Mouse (Mus musculus) cerebellum, adult 2 months (tissue): Measurements from ENCODE around the gene Adamts17. TPM values are rescaled to one million over a fixed set of nuclear protein-coding genes. Genes with fewer than 3 reads are reported as not detected.

Experiments
- DNase-seq, 2 experiments: peaks; one replicate each; pipeline ENCODE4 v3.0.0; 2021
- H3K27ac ChIP-seq: fragments of 200-500 bp; 2 replicates; pipeline ENCODE4 v1.5.1; 2012; ENCODE audit warnings: low read length, control low read depth, inconsistent platforms; ENCODE audit not compliant: insufficient read depth
- H3K27me3 ChIP-seq: fragments of 200-500 bp; 2 replicates; pipeline ENCODE4 v1.6.1; 2012; ENCODE audit warnings: inconsistent platforms, mild to moderate bottlenecking, low read length, moderate library complexity; ENCODE audit not compliant: control insufficient read depth, insufficient read depth
- H3K4me1 ChIP-seq: fragments of 200-500 bp; 2 replicates; pipeline ENCODE4 v1.6.1; 2011; ENCODE audit warnings: low read length; ENCODE audit not compliant: control insufficient read depth, insufficient read depth
- H3K4me3 ChIP-seq: fragments of 200-500 bp; replicated peaks from 2 replicates; pipeline ENCODE3; 2011; ENCODE audit warnings: mild to moderate bottlenecking, low read depth, low read length, control low read depth; ENCODE audit not compliant: insufficient read depth
- CTCF ChIP-seq: fragments of 200-500 bp; IDR thresholded peaks from 2 replicates; pipeline ENCODE4 v1.5.1; 2011; ENCODE audit warnings: low read depth, mild to moderate bottlenecking, control low read depth, low read length, moderate library complexity, borderline replicate concordance; ENCODE audit not compliant: insufficient read depth
- POLR2A ChIP-seq: fragments of 200-500 bp; IDR thresholded peaks from 2 replicates; pipeline ENCODE4 v1.6.1; 2011; ENCODE audit warnings: low read length, control low read depth, borderline replicate concordance; ENCODE audit not compliant: insufficient read depth
- WGBS: fragments of 180-500 bp; shearing (Covaris S2); methylation state at CpG from one replicate; pipeline ENCODE4 v1.1.7; 2018; 5-methylcytosine and 5-hydroxymethylcytosine counted together
- polyA plus RNA-seq: library from polyadenylated mRNA; depleted of rRNA; stranded (reverse); fragments of >200 nt; gene quantifications from 2 replicates; pipeline ENCODE4 v1.2.3, GENCODE M21; 2012

The Adamts17 gene
- polyA plus RNA-seq, 1 experiment: 1.5 TPM

DNA sequence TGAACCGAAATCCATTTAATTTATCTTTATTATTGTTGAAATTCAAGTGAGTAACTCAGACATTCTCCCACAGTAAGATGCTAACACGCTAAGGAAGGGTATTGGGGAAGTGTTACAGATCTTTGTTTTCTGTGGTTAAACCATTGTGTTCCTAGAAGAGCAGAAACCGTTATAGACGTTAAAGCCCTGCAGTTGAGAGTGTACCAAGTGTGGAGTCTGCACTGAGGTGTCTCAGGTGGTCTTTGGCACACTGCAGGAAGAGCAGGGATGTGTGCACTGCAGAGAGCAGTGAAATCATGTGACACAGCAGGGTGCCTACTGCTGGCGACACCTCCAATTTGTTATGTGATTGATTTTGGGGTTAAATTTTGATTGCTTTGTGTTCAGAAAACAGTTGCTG, 142.5 kb downstream of the Adamts17 start:
- TF ChIP-seq POLR2A (no peak), CTCF (no peak)
- no peaks in the 10 kb centered on the region for H3K4me1 ChIP-seq
- no peaks in the 10 kb centered on the region for H3K27me3 ChIP-seq
- H3K4me3 ChIP-seq: no peak overlapping the region
- no peak overlapping the region for H3K27ac ChIP-seq
- WGBS: 74% methylated on average over 5 of the region's 5 CpGs
- no peak for DNase-seq

DNA sequence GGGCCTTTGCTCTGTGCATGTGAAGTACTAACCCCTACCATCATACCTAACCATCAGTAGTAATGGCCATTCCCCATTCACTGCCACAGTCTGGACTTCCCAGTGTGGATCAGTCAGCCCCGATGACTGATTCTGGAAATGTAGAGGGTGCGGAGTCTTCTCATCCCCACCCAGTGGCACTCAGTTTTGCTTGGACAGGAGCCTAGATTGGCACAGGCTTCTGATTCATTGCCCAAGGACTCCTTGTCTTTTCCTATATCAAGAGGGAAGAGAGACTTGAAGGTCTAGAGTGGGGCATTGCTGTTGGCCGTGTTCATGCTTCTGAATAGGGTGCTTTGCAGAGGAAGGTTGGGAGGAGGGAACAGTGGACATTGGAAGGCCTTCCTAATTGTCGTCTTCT, 148.1 kb downstream of the Adamts17 start:
- H3K27ac ChIP-seq: no peak overlapping the region
- no peak for TF ChIP-seq POLR2A
- no peak for DNase-seq
- WGBS: 80% methylated on average over 4 of the region's 4 CpGs
- no peaks in the 10 kb centered on the region for H3K27me3 ChIP-seq
- H3K4me1 ChIP-seq: no peaks in the 10 kb centered on the region
- H3K4me3 ChIP-seq: no peak overlapping the region

DNA sequence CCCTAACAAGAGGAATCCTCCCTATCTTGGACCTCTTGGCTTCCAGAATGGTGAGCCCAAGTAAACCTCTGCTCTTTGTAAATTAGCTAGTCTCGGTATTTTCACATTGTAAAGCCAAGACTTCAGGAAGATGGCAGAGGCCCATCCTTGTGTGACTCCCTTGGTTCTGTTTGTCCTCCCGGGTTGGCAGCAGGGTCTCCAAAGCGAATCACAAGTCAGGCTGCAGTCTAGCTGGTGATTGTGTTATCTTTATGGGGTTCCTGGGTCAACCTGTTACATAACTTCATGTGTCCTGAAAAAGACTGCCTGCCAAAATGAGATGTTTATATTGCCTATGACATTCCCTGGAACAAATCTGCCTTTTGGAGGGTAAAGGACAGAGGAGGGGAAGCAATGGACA, 148.9 kb downstream of the Adamts17 start:
- 97% methylated on average over 3 of the region's 3 CpGs for WGBS
- H3K27ac ChIP-seq: no peak overlapping the region

DNA sequence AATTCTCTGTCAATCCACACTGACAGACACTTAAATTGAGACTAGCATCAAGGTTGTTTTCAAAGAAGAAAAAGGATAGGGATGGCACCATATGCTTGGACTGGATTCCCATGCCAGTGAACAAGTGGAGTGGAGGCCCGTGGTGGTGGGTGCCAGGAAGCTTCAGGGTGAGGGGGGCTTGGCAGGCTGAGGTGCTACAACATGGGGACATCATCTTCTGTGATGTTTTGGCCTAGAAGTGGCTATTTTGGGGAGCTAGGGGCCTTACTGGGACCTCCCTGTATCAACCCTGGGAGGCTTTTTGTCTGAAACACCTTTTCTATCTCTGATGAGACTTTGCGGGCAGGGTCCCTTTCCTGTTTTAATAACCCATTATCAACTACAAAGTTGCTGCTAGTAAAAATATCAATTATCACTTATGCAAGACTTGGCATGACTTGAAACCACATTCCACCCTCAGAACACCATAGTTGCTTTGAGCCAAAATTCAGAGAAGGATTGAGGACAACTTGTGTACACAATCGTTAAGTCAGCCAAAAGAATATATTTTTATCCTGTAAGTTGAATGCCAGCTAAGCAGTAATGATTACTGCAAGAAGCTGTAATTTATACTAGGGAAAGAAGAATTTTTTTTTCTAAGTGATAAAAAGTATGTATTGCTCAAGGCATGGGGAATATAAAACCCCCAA, 150.0 kb downstream of the Adamts17 start:
- H3K4me3 ChIP-seq: no peak overlapping the region
- no peaks in the 10 kb centered on the region for H3K4me1 ChIP-seq
- no peaks in the 10 kb centered on the region for H3K27me3 ChIP-seq
- DNase-seq: no peak
- WGBS: 72% methylated on average over 3 of the region's 3 CpGs
- no peak overlapping the region for H3K27ac ChIP-seq
- TF ChIP-seq CTCF: no peak
- no peak for TF ChIP-seq POLR2A

More for the DNA sequence above, 148.9 kb downstream of the Adamts17 start:
- Histone ChIP-seq H3K4me3 (no peak overlapping the region), H3K4me1 (no peaks in the 10 kb centered on the region), H3K27me3 (no peaks in the 10 kb centered on the region)
- no peak for DNase-seq
- TF ChIP-seq CTCF (no peak), POLR2A (no peak)

DNA sequence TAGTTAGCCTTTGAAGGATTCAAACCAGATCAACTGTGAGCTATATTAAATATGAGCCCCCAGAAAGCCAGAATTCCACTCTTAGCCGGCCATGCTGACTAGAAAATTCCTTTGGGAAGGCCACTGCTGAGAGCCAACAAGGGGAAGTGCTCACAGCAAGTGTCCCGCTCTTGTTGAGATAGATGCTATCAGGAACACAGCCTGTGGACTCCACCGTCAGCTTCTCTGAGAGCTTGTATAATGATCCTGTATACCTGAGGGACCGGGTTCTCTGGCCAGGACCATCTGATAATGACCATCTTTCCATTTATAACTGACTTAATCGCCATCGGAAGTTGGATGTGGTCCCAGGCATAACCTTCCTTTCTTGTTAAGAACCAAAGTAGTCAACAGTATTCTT, 159.3 kb downstream of the Adamts17 start:
- H3K27me3 ChIP-seq: no peaks in the 10 kb centered on the region; the same call in 1 of the 2 replicates
- H3K27ac ChIP-seq: no peak overlapping the region
- 91% methylated on average over 6 of the region's 6 CpGs for WGBS
- H3K4me1 ChIP-seq: no peaks in the 10 kb centered on the region
- H3K4me3 ChIP-seq: no peak overlapping the region
- DNase-seq: no peak
- no peak for TF ChIP-seq POLR2A
- no peak for TF ChIP-seq CTCF

DNA sequence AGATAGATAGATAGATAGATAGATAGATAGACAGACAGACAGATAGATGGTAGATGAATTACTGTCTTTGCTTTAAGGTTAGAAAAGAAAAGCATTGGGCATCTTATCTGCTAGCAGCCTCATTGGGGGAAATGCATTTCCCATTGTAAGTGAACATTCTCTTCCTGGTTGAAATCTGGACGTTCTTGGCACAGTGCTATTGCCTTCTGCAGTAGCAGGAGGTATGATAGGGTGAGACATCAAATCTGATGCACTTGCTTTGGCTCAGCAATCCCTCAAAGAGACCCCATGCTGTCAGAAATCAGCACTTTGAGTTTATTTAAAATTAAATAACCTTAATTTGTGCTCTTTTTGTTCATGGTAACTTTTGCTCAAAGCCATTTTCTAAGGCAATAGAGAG, 164.1 kb downstream of the Adamts17 start:
- 34% methylated on average over 1 of the region's 1 CpGs for WGBS
- H3K27ac ChIP-seq: no peak overlapping the region
- no peaks in the 10 kb centered on the region for H3K27me3 ChIP-seq
- DNase-seq: no peak
- H3K4me3 ChIP-seq: no peak overlapping the region
- no peak for TF ChIP-seq CTCF
- TF ChIP-seq POLR2A: no peak
- H3K4me1 ChIP-seq: peaks cover 5% of the 10 kb centered on the region; the same call in 1 of the 2 replicates

DNA sequence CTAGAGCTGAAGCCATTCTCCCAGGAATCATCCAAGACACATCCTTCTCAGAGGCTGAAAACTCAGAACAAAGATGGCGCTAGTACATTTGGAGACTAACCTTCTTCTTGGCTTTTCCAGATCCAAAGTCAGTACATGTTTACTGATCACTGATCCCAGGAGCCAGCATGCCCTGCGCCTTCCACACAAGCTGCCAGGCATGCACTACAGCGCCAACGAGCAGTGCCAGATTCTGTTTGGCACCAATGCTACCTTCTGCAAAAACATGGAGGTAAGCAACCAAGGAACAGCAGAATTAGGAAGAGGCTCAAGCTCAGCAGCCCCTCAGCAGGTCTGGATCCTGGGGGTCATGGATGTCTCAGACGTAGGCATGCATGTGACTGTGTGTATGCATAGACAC, 164.7 kb downstream of the Adamts17 start:
- peaks cover 5% of the 10 kb centered on the region; the same call in 1 of the 2 replicates for H3K4me1 ChIP-seq
- no peak overlapping the region for H3K27ac ChIP-seq
- TF ChIP-seq CTCF (no peak), POLR2A (no peak)
- no peaks in the 10 kb centered on the region for H3K27me3 ChIP-seq
- H3K4me3 ChIP-seq: no peak overlapping the region
- peak in 1 of 2 experiments; percentile 38 for DNase-seq
- 27% methylated on average over 5 of the region's 5 CpGs for WGBS

DNA sequence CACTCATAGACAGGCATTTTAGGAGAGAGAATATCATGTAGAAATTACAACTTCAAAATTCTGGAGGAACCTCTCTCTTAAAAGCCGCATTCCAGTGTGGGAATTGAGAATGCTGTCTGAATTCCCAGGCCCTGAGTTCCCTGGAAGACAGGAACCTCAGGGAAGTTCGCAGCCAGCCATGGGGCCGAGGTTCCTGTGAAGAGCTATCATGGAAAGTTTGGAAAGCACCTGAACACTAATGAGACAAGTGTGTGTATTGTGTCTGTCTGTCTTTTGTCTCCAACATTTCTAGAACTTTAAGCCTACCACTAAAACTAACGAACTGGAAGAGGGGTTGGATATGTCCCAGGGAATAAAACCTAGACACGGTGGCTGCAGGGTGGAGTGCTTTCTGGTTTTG, 170.3 kb downstream of the Adamts17 start:
- H3K27ac ChIP-seq: no peak overlapping the region
- no peak overlapping the region for H3K4me3 ChIP-seq
- no peaks in the 10 kb centered on the region for H3K27me3 ChIP-seq
- 80% methylated on average over 5 of the region's 5 CpGs for WGBS
- H3K4me1 ChIP-seq: peaks cover 3% of the 10 kb centered on the region; the same call in 1 of the 2 replicates
- no peak for DNase-seq
- no peak for TF ChIP-seq CTCF
- no peak for TF ChIP-seq POLR2A
